Mouse (Mus musculus): ENCODE results near the gene Olfr1370.
"Not testable (repeated sequence)": the region's sequence is repeated elsewhere in the genome, so short reads cannot be mapped to it uniquely, and the experiment has no call there.

The Olfr1370 gene

DNA sequence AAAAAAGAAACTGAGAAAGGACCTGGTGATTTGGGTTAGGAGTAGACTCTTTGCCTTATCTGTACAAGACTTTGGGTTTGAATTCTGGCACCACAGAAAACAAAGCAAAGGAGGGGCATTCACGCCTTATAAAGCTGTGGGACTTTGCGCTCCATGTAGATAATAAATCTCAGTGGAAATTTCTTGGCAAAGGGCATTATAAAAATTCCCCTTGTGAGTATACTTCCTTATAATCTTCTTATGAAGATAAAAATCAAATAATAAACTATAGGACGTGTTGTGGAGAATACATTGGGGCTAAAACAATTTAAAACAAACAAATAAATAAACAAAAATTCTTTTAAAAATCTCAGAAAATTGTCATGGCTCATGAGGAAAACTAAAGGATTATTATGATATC, at the start of gene Olfr1370:
Gene Olfr1370, minus strand, starts transcription at position 101 of the 400 bp plus-strand sequence.
- no peak for DNase-seq (ENCODE audit: extremely low read depth, insufficient read length, low spot score)

GRCm38 (mm10) chr13:21114121-21114520, 39.4 kb upstream of the Olfr1370 start:
- no peak for DNase-seq (ENCODE audit: extremely low read depth, insufficient read length, low spot score)

GRCm38 (mm10) chr13:21111183-21111582, 36.4 kb upstream of the Olfr1370 start, which contains the start of gene Olfr1369-ps1:
Gene Olfr1369-ps1 (plus strand): TSS chr13:21111483.
- not testable (repeated sequence) for DNase-seq (ENCODE audit: extremely low read depth, insufficient read length, low spot score)

DNA sequence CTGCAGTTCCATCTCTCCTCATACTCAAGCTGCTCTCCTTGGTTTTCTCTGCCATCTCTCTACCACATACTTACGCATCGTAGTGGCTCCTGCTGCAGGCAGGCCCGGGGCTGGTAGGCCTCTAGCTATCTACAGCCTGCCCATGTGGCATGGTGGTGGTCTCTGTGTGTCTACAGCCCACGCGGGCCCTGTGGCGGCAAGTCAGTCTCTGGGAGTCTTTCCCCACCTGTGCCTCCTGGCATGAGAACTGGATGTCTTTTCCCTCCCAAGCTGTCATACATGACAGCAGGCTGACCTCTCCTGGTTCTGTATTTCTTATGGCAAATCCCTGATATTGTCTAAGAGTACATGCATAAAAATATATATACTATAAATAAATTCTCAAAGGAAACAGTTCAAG, 35.7 kb upstream of the Olfr1370 start:
- no peak for DNase-seq (ENCODE audit: extremely low read depth, insufficient read length, low spot score)

DNA sequence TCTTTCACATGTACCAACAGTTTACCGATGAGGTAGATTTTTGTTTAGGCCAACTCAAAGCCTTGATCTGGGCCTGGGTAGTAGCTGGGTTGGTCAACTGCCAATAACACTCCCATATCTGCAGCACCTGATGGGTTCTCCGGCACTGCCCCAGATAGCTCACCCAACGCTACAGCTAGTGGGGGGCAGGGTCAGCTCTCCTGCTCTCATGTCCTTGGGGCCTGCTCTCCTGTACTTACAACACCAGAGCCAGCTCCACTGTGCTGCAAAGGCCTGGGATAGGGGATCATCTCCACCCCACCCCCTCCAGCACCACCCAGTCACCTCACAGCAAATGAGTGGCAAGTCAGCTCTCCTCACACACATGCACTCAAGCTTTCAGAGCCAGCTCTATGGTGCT, 35.0 kb upstream of the Olfr1370 start:
- no peak for DNase-seq (ENCODE audit: extremely low read depth, insufficient read length, low spot score)

GRCm38 (mm10) chr13:21082686-21083085, 7.9 kb upstream of the Olfr1370 start:
- DNase-seq (ENCODE audit: extremely low read depth, insufficient read length, low spot score): no peak

DNA sequence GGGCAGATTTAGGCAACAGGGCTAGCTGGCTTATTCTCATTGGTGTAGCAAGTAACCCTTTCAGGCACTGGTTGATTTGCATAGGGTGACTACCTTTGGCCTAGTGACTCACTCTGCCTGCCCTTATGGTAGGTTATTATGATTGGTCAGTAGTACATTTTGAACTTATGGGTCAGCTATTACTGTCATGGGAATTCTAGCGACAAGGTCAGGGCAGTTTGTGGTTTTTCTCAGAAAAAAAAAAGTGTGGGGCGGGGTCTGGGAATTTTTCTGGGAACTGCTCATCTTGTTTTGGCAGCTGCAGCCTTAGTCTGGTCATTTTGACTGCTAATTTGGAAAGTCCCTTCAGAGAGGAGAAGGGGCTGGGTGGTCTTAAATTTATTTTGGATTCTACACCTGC, 8.7 kb downstream of the Olfr1370 start:
- DNase-seq (ENCODE audit: extremely low read depth, insufficient read length, low spot score): no peak

DNA sequence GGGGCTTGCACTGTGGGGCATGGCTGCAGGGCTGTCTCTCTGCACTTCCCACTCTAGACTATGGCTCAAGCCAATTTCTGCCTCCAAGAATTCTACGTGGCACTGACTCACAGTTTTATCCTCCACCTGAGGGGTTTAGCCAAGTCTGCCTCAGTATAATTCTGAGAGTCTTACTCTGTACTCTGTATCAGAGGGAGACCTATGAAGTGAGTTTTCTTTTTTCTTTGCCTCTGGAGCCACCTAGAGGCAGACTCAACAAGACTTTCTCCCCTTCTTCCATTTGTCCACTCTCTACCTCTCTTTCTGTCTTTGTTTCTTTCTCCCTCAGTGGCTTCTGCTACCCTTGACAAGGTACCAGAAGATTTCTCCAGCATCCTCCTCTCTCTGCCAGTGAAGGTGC, 24.6 kb downstream of the Olfr1370 start:
- DNase-seq (ENCODE audit: extremely low read depth, insufficient read length, low spot score): no peak

DNA sequence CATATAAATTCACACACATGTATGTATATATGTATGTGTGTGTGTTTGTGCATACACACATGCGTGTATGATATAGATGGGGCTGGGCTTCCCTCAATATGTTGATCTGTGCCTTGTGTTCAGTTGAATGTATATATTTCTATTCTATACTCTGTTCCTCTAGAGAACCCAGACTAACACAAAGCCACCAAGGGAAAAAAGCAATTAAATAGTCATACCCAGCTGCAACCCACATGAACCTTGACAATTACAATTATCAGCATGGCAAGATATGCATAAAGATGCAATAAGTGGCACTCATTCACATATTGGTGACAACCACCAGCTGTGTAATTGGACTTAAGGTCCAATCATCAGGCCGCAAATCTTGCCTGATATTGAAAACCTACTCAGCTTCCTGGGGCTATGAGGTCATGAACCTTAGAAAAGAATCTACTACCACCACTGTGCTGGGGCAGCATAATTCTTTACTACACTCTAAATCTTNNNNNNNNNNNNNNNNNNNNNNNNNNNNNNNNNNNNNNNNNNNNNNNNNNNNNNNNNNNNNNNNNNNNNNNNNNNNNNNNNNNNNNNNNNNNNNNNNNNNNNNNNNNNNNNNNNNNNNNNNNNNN, 34.1 kb downstream of the Olfr1370 start:
- no peak for DNase-seq (ENCODE audit: extremely low read depth, insufficient read length, low spot score)

- DNase-seq (ENCODE audit: extremely low read depth, insufficient read length, low spot score): no peak
Observed at GRCm38 (mm10) chr13:21035981-21036380, 38.8 kb downstream of the Olfr1370 start.

GRCm38 (mm10) chr13:21035011-21035410, 39.7 kb downstream of the Olfr1370 start:
- DNase-seq (ENCODE audit: extremely low read depth, insufficient read length, low spot score): no peak

DNA sequence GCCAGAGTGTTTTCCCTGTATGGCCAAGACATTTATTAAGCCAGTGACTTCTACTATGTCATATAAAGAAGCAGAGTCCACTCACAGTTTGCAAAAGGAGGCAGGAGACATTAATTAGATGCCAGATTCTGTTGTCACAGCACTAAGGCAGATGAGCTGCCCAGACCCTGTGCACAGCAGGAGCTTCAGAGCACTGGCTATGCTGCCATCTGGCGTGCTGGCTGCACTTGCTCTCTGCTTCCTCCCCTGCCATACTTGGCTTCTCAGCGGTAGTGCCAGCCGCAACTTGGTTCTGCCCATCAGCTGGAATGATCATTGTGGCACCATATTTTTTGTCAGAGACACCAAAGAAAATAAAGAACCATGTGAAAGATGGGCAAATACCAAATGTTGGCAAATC, 41.6 kb downstream of the Olfr1370 start:
- DNase-seq (ENCODE audit: extremely low read depth, insufficient read length, low spot score): no peak

DNA sequence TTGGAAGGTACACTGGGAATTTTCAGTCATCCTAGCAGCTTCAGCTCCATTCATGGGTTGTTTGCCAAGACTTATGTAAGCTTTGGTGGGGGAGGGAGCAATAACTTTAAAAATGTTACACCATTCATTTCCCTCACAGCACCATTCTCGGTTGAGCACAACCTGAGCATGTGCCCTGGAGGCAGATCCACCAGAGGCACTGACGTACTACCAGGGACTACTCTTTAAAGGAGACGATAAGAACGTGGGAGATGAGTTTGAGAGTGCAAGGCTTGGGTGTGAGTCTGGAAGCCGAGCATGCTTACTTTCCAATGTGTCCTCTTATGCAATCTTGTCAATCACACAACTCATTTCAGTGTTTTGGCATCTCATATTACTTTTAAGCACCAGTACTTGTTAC, 49.9 kb downstream of the Olfr1370 start:
- no peak for DNase-seq (ENCODE audit: extremely low read depth, insufficient read length, low spot score)

Measured in 3134 (cell line).